Mouse (Mus musculus) MEL (cell line): ENCODE data around the gene Ly6g6d. TPM values are rescaled to one million over a fixed set of nuclear protein-coding genes. Genes with fewer than 3 reads are reported as not detected.

Source experiments
- DNase-seq: peaks from one replicate; pipeline ENCODE4 v3.0.0; 2011; ENCODE audit warnings: low read depth, low spot score
- H3K27ac ChIP-seq: 2 replicates; pipeline ENCODE4 v1.5.1; 2012; ENCODE audit warnings: low read depth, mild to moderate bottlenecking, control low read depth, low read length, moderate library complexity; ENCODE audit not compliant: control insufficient read depth
- H3K27me3 ChIP-seq, 2 experiments: fragments of 150-350 bp in 1 of 2; sonication (generic) in 1 of 2; 2 replicates each; pipeline ENCODE4 v1.6.1; 2012; ENCODE audit warnings: low read length in 2 of 2, mild to moderate bottlenecking in 2 of 2, improper control_type of control experiment in 1 of 2, moderate library complexity in 1 of 2; ENCODE audit not compliant: insufficient read depth in 2 of 2, control insufficient read depth in 1 of 2
- H3K36me3 ChIP-seq, 2 experiments: 2 replicates each; pipeline ENCODE4 v1.6.1; 2012 to 2014; ENCODE audit warnings: low read length in 2 of 2, improper control_type of control experiment in 1 of 2, inconsistent platforms in 1 of 2, mild to moderate bottlenecking in 1 of 2; ENCODE audit not compliant: insufficient read depth in 2 of 2, control insufficient read depth in 1 of 2
- H3K4me1 ChIP-seq, 2 experiments: fragments of 150-350 bp in 1 of 2; sonication (generic) in 1 of 2; 2 replicates each; pipeline ENCODE4 v1.6.1; 2012; ENCODE audit warnings: low read length in 2 of 2, improper control_type of control experiment in 1 of 2, mild to moderate bottlenecking in 1 of 2; ENCODE audit not compliant: insufficient read depth in 2 of 2, control insufficient read depth in 1 of 2
- H3K4me3 ChIP-seq, 2 experiments: fragments of 150-350 bp in 1 of 2; sonication (generic) in 1 of 2; 2 replicates each; pipeline ENCODE4 v1.5.1; 2012; ENCODE audit warnings: low read depth in 2 of 2, low read length in 2 of 2, mild to moderate bottlenecking in 2 of 2, moderate library complexity in 2 of 2, control low read depth in 1 of 2, improper control_type of control experiment in 1 of 2; ENCODE audit not compliant: control insufficient read depth in 1 of 2, insufficient read depth in 1 of 2
- H3K79me2 ChIP-seq: 2 replicates; pipeline ENCODE4 v1.6.1; 2012; ENCODE audit warnings: mild to moderate bottlenecking, low read length, moderate library complexity; ENCODE audit not compliant: control insufficient read depth, poor library complexity, insufficient read depth
- H3K9ac ChIP-seq: 2 replicates; pipeline ENCODE4 v1.6.1; 2012; ENCODE audit warnings: low read depth, mild to moderate bottlenecking, control low read depth, low read length, moderate library complexity; ENCODE audit not compliant: control insufficient read depth, poor library complexity, severe bottlenecking
- H3K9me3 ChIP-seq: fragments of 150-350 bp; sonication (generic); replicated peaks from 2 replicates; pipeline ENCODE4 v1.6.1; 2012; ENCODE audit warnings: mild to moderate bottlenecking, low read length, improper control_type of control experiment, moderate library complexity; ENCODE audit not compliant: insufficient read depth
- BHLHE40 ChIP-seq: IDR thresholded peaks from 2 replicates; pipeline ENCODE4 v1.6.1; 2012; ENCODE audit warnings: low read depth, mild to moderate bottlenecking, inconsistent platforms, low read length, improper control_type of control experiment, borderline replicate concordance
- CHD1 ChIP-seq: IDR thresholded peaks from 2 replicates; pipeline ENCODE4 v1.6.1; 2012; ENCODE audit warnings: low read depth, mild to moderate bottlenecking, inconsistent platforms, low read length, improper control_type of control experiment
- CHD2 ChIP-seq: IDR thresholded peaks from 2 replicates; pipeline ENCODE4 v1.6.1; 2011; ENCODE audit warnings: low read length, improper control_type of control experiment
- CTCF ChIP-seq, 3 experiments: IDR thresholded peaks in 2 of 3; conservative IDR thresholded peaks in 1 of 3; 2 replicates each; pipeline ENCODE4 v1.5.1; 2011 to 2012; ENCODE audit warnings: low read length in 3 of 3, low read depth in 2 of 3, mild to moderate bottlenecking in 2 of 3, improper control_type of control experiment in 1 of 3, inconsistent platforms in 1 of 3, mixed read lengths in 1 of 3, moderate library complexity in 1 of 3; ENCODE audit not compliant: control insufficient read depth in 1 of 3, insufficient read depth in 1 of 3, poor library complexity in 1 of 3, severe bottlenecking in 1 of 3
- E2F4 ChIP-seq: IDR thresholded peaks from 2 replicates; pipeline ENCODE4 v1.6.1; 2011; ENCODE audit warnings: low read depth, low read length, improper control_type of control experiment, borderline replicate concordance
- EP300 ChIP-seq, 2 experiments: IDR thresholded peaks; 2 replicates each; pipeline ENCODE4 v1.6.1; 2011; ENCODE audit warnings: improper control_type of control experiment in 2 of 2, low read length in 2 of 2, low read depth in 1 of 2, mild to moderate bottlenecking in 1 of 2
- ETS1 ChIP-seq: IDR thresholded peaks from 2 replicates; pipeline ENCODE4 v1.6.1; 2012; ENCODE audit warnings: low read depth, mild to moderate bottlenecking, inconsistent platforms, low read length, improper control_type of control experiment, moderate library complexity
- GATA1 ChIP-seq: IDR thresholded peaks from 2 replicates; pipeline ENCODE4 v1.6.1; 2011; ENCODE audit warnings: low read depth, low read length, improper control_type of control experiment
- HCFC1 ChIP-seq: IDR thresholded peaks from 2 replicates; pipeline ENCODE4 v1.6.1; 2012; ENCODE audit warnings: low read depth, mild to moderate bottlenecking, inconsistent platforms, low read length, improper control_type of control experiment, moderate library complexity
- MAFK ChIP-seq: IDR thresholded peaks from 2 replicates; pipeline ENCODE4 v1.6.1; 2011; ENCODE audit warnings: low read depth, mild to moderate bottlenecking, low read length, improper control_type of control experiment, borderline replicate concordance
- MAX ChIP-seq: IDR thresholded peaks from 2 replicates; pipeline ENCODE4 v1.6.1; 2011; ENCODE audit warnings: low read length, improper control_type of control experiment
- MAZ ChIP-seq: IDR thresholded peaks from 2 replicates; pipeline ENCODE4 v1.6.1; 2012; ENCODE audit warnings: low read depth, mild to moderate bottlenecking, inconsistent platforms, low read length, improper control_type of control experiment
- MEF2A ChIP-seq: IDR thresholded peaks from 2 replicates; pipeline ENCODE4 v1.6.1; 2014; ENCODE audit warnings: low read depth, mild to moderate bottlenecking, inconsistent platforms, low read length, improper control_type of control experiment; ENCODE audit not compliant: poor library complexity, insufficient replicate concordance, severe bottlenecking; ENCODE audit errors: extremely low read depth
- MXI1 ChIP-seq: IDR thresholded peaks from 2 replicates; pipeline ENCODE4 v1.6.1; 2011; ENCODE audit warnings: mild to moderate bottlenecking, low read depth, low read length, improper control_type of control experiment
- MYC ChIP-seq: IDR thresholded peaks from 2 replicates; pipeline ENCODE4 v1.6.1; 2011; ENCODE audit warnings: low read depth, mild to moderate bottlenecking, low read length, improper control_type of control experiment, moderate library complexity
- NELFE ChIP-seq: IDR thresholded peaks from 2 replicates; pipeline ENCODE4 v1.6.1; 2011; ENCODE audit warnings: low read depth, low read length, improper control_type of control experiment
- NRF1 ChIP-seq: IDR thresholded peaks from 2 replicates; pipeline ENCODE4 v1.6.1; 2014; ENCODE audit warnings: low read depth, mild to moderate bottlenecking, inconsistent platforms, low read length, improper control_type of control experiment, moderate library complexity; ENCODE audit not compliant: poor library complexity, insufficient read depth, severe bottlenecking
- POLR2A ChIP-seq, 2 experiments: IDR thresholded peaks; 2 replicates each; pipeline ENCODE4 v1.6.1; 2011 to 2012; ENCODE audit warnings: low read length in 2 of 2, mild to moderate bottlenecking in 2 of 2, control low read depth in 1 of 2, improper control_type of control experiment in 1 of 2, low read depth in 1 of 2, moderate library complexity in 1 of 2; ENCODE audit not compliant: control insufficient read depth in 1 of 2, insufficient read depth in 1 of 2, poor library complexity in 1 of 2
- POLR2AphosphoS2 ChIP-seq: IDR thresholded peaks from 2 replicates; pipeline ENCODE4 v1.6.1; 2011; ENCODE audit warnings: low read length, improper control_type of control experiment
- RAD21 ChIP-seq: IDR thresholded peaks from 2 replicates; pipeline ENCODE4 v1.6.1; 2011; ENCODE audit warnings: mild to moderate bottlenecking, low read depth, low read length, improper control_type of control experiment
- RCOR1 ChIP-seq: IDR thresholded peaks from 2 replicates; pipeline ENCODE4 v1.6.1; 2012; ENCODE audit warnings: low read depth, mild to moderate bottlenecking, inconsistent platforms, low read length, improper control_type of control experiment
- SIN3A ChIP-seq: IDR thresholded peaks from 2 replicates; pipeline ENCODE4 v1.6.1; 2012; ENCODE audit warnings: low read length, improper control_type of control experiment, inconsistent platforms
- TBP ChIP-seq: IDR thresholded peaks from 2 replicates; pipeline ENCODE4 v1.8.0; 2011; ENCODE audit warnings: low read depth, low read length, improper control_type of control experiment
- TCF12 ChIP-seq: IDR thresholded peaks from 2 replicates; pipeline ENCODE4 v1.6.1; 2014; ENCODE audit warnings: low read depth, mild to moderate bottlenecking, inconsistent platforms, low read length, improper control_type of control experiment, moderate library complexity
- UBTF ChIP-seq: IDR thresholded peaks from 2 replicates; pipeline ENCODE4 v1.6.1; 2012; ENCODE audit warnings: low read depth, mild to moderate bottlenecking, inconsistent platforms, low read length, improper control_type of control experiment, moderate library complexity, borderline replicate concordance; ENCODE audit not compliant: insufficient read depth
- USF1 ChIP-seq: IDR thresholded peaks from 2 replicates; pipeline ENCODE4 v1.6.1; 2014; ENCODE audit warnings: low read depth, mild to moderate bottlenecking, inconsistent platforms, low read length, improper control_type of control experiment, moderate library complexity
- ZMIZ1 ChIP-seq: IDR thresholded peaks from 2 replicates; pipeline ENCODE4 v1.6.1; 2012; ENCODE audit warnings: low read depth, mild to moderate bottlenecking, inconsistent platforms, low read length, improper control_type of control experiment, moderate library complexity
- polyA plus RNA-seq, 2 experiments: library from polyadenylated mRNA; stranded (reverse) in 1 of 2; unstranded in 1 of 2; fragments of >175 nt in 1 of 2; fragments of >200 nt in 1 of 2; gene quantifications; 2 replicates each; pipeline versions ENCODE4 v1.2.1 to v1.2.4; 2012; ENCODE audit warnings: low replicate concordance in 2 of 2, low read depth in 1 of 2; ENCODE audit not compliant: insufficient read length in 2 of 2, insufficient read depth in 1 of 2, missing spikeins in 1 of 2
- total RNA-seq: library from RNA; depleted of rRNA; stranded (reverse); fragments of 300-350 nt; gene quantifications from 2 replicates; pipeline ENCODE4 v1.2.3, GENCODE M21; 2012

Gene Ly6g6d
- total and polyA plus RNA-seq, 3 experiments: 4.4 to 5.5 TPM; not detected in 1

- Histone ChIP-seq H3K27me3 (no peaks in the 10 kb centered on the region), H3K4me1 (peaks cover 5 to 32% of the 10 kb centered on the region in 2 experiments), H3K79me2 (peaks cover 18% of the 10 kb centered on the region), H3K4me3 (peak within 1 kb of the TSS; percentile 69 to 94), H3K36me3 (peaks cover 0 to 14% of the 10 kb centered on the region in 2 experiments; a peak in 2 of 4 replicates), H3K9me3 (no peaks in the 10 kb centered on the region)
- peak; percentile 96 for DNase-seq
- TF ChIP-seq POLR2A (IDR thresholded peaks at IDR 0.05; ENCODE audit: control insufficient read depth in 1 of 2, insufficient read depth in 1 of 2, low read depth in 1 of 2, low read length in 2 of 2, poor library complexity in 1 of 2) (peak; percentile 73 to 84), E2F4 (no peak), ZMIZ1 (peak; percentile 89), MAFK (no peak), POLR2AphosphoS2 (peak; percentile 88; the same call in 1 of the 2 replicates), MAZ (peak; percentile 87; the same call in 1 of the 2 replicates), SIN3A (peak; percentile 42), GATA1 (no peak), BHLHE40 (peak; percentile 8; the same call in 1 of the 2 replicates), MXI1 (peak; percentile 78), UBTF (0 out of 2 replicates have a peak, but pooled peaks have one; percentile 46), CHD2 (no peak), CTCF (IDR thresholded peaks at IDR 0.05 in 2 of 3, conservative IDR thresholded peaks at IDR 0.05 in 1 of 3; ENCODE audit: control insufficient read depth in 1 of 3, insufficient read depth in 1 of 3, low read depth in 2 of 3, low read length in 3 of 3, poor library complexity in 1 of 3, severe bottlenecking in 1 of 3) (peak in 1 of 3 experiments; percentile 3; a peak in 1 of 6 replicates), MYC (peak; percentile 80; the same call in 1 of the 2 replicates), TBP (peak; percentile 66; the same call in 1 of the 2 replicates), EP300 (IDR thresholded peaks at IDR 0.05; ENCODE audit: low read depth in 1 of 2, low read length in 2 of 2) (peak in 1 of 2 experiments; percentile 15; a peak in 1 of 4 replicates), NRF1 (peak; percentile 42; the same call in 1 of the 2 replicates), ETS1 (peak; percentile 51), MAX (peak; percentile 70), RAD21 (no peak), MEF2A (no peak), USF1 (0 out of 2 replicates have a peak, but pooled peaks have one; percentile 47), HCFC1 (peak; percentile 72), RCOR1 (0 out of 2 replicates have a peak, but pooled peaks have one; percentile 15), TCF12 (peak; percentile 48), CHD1 (peak; percentile 99), NELFE (peak; percentile 90)
- TF ChIP-seq, all 39 proteins: peak for 21
- H3K9ac ChIP-seq: peak within 1 kb of the TSS; percentile 87
- H3K27ac ChIP-seq: peak within 1 kb of the TSS; percentile 81
Observed at GRCm38 (mm10) chr17:35088825-35089644, 11.2 kb upstream of the Ly6g6d start, which contains the start of gene Abhd16a. Gene Abhd16a (plus strand): TSS chr17:35089263.
